Mouse (Mus musculus): ENCODE measurements around the gene Ksr1. TPM values are rescaled to one million over a fixed set of nuclear protein-coding genes. Genes with fewer than 3 reads are reported as not detected.
A peak's percentile ranks its signal among the peaks of the same experiment; 100 is the strongest.

Gene Ksr1
- polyA plus RNA-seq, 1 experiment from 2014 or later: 5.8 TPM

DNA sequence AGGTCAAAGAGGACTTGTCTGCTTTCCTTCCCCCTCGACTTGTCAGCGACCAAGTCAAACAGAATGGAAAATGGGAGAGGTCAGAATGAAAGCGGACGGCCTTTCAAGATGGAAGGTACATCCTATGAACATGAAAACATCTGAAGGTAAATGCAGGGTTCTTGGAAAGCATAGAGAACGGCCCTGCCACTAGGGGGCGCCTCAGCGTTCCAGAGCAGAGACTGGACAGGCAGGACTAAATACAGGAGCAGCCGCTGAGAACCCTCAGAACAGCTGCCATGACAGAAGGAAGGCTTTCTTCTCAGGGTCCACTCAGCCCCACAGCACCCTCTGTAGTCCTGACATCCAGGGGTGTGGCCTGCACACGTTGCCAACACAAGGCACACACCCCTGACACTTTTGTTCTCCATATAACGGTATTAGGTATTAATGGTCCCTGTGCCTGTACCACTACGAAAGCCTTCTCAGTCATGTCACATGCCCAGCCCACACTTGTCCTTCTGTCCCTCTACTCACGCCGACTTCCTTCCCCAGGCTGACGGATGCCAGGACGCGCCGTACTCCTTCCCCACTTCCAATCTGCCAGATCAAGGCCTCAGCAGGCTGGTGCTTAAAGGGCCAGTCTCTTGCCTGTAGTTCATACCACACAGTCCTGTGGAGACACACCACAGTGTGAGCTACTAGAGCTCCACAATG is 126.2 kb downstream of the Ksr1 start:
- Histone ChIP-seq H3K27me3 (ENCODE audit: control insufficient read depth, insufficient read depth, low read length) (no peaks in the 10 kb centered on the region), H3K27ac (replicated peaks; ENCODE audit: low read depth, low read length) (no peak overlapping the region), H3K4me3 (replicated peaks; ENCODE audit: low read depth, low read length) (no peak overlapping the region), H3K9ac (replicated peaks; ENCODE audit: low read length) (no peak overlapping the region), H3K4me1 (ENCODE audit: control insufficient read depth, insufficient read depth, low read length) (no peaks in the 10 kb centered on the region), H3K9me3 (ENCODE audit: control insufficient read depth, low read length) (no peaks in the 10 kb centered on the region), H3K4me2 (ENCODE audit: low read length) (no peak overlapping the region), H3K36me3 (ENCODE audit: control insufficient read depth, insufficient read depth, low read length) (peaks cover 20% of the 10 kb centered on the region)
- DNase-seq: no peak
- no peak for ATAC-seq (ENCODE audit: low FRiP score, low TSS enrichment)
- 87% methylated on average over 17 of the region's 17 CpGs for WGBS

DNA sequence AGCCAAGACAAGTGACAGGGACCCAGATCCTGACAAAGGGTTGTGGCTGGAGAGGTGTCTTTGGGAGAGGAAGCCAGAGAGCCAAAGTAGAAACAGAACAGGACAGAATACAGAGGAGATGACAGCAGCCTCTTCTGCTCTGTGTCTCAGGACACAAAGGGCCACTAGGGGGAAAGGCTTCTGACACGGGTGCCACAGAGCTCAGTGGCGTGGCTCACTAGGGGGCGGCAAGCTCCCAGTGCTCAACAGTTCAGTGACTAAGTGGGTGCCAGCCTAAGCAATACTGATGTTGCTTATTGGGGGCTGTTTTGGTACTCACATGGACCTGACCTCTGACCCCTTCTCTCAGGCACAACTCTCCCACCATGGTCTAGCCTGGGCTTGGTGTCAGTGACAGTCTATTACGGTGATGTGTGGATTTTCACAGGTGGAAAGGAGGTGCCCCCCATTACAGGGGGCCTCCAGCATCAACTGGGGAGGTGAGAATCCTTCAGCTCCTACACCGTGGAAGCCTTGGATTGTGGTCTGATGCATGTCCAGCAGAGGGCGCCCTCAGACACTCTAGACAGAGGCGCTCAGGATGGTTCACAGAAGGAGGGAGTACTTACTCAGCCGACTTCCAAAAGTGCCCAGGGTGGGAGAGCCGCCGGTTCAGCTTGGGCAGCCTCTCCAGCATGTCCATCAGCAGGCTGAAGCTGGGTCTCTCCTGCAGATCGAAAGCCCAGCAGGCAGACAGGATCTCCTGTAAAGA is 127.1 kb downstream of the Ksr1 start:
- Histone ChIP-seq H3K9me3 (ENCODE audit: control insufficient read depth, low read length) (no peaks in the 10 kb centered on the region), H3K9ac (replicated peaks; ENCODE audit: low read length) (no peak overlapping the region), H3K4me3 (replicated peaks; ENCODE audit: low read depth, low read length) (no peak overlapping the region), H3K27me3 (ENCODE audit: control insufficient read depth, insufficient read depth, low read length) (no peaks in the 10 kb centered on the region), H3K4me2 (ENCODE audit: low read length) (no peak overlapping the region), H3K4me1 (ENCODE audit: control insufficient read depth, insufficient read depth, low read length) (no peaks in the 10 kb centered on the region), H3K36me3 (ENCODE audit: control insufficient read depth, insufficient read depth, low read length) (peaks cover 20% of the 10 kb centered on the region), H3K27ac (replicated peaks; ENCODE audit: low read depth, low read length) (no peak overlapping the region)
- ATAC-seq (ENCODE audit: low FRiP score, low TSS enrichment): no peak
- peak; percentile 81 for DNase-seq
- WGBS: 50% methylated on average over 11 of the region's 11 CpGs

DNA sequence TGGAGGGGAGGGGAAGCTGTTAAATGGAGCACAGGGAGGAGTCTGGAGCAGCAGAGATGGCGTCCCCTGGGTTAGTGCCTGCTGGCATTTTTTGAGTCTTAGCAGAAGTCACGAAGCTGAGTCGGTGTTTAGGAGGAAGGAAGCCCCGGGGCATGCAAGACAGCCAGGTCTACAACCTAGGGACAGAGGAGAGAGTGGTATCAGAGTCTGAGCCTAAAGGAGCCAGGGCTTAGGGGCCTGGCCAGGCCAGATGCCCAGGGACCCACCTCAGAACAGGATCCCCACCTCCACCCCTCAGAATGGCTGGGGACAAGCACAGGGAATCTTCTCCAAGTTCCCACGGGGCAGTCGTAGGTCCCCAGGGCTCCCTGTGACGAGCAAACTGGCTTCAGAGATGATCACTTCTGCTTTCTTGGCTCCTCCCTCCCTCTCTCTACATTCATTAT is 129.0 kb downstream of the Ksr1 start:
- Histone ChIP-seq H3K4me1 (ENCODE audit: control insufficient read depth, insufficient read depth, low read length) (no peaks in the 10 kb centered on the region), H3K4me3 (replicated peaks; ENCODE audit: low read depth, low read length) (no peak overlapping the region), H3K36me3 (ENCODE audit: control insufficient read depth, insufficient read depth, low read length) (peaks cover 20% of the 10 kb centered on the region), H3K27me3 (ENCODE audit: control insufficient read depth, insufficient read depth, low read length) (no peaks in the 10 kb centered on the region), H3K4me2 (ENCODE audit: low read length) (no peak overlapping the region), H3K27ac (replicated peaks; ENCODE audit: low read depth, low read length) (no peak overlapping the region), H3K9me3 (ENCODE audit: control insufficient read depth, low read length) (no peaks in the 10 kb centered on the region), H3K9ac (replicated peaks; ENCODE audit: low read length) (no peak overlapping the region)
- DNase-seq (no peak), ATAC-seq (ENCODE audit: low FRiP score, low TSS enrichment) (no peak)
- WGBS: 79% methylated on average over 7 of the region's 7 CpGs

DNA sequence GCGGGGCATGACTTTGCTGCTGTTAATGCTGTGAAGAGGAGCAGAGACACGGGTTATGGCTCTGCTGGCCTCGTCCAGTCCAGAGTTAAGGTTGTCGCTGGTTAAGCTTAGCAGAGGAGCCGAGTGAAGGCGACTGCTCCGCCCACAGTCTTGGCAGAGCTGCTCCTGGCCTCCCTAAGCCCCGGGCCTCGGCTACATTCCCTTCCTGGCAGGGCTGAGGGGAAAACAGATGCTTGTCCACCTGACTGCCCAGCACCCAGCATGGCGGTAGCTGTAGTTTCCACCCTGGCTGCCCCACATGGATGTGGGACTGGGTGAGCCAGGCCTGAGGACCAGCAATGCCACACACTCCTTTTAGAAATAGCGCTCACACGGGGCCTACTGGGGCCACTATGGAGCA is 130.0 kb downstream of the Ksr1 start:
- no peak overlapping the region for H3K9ac ChIP-seq (replicated peaks; ENCODE audit: low read length)
- ATAC-seq (ENCODE audit: low FRiP score, low TSS enrichment) (no peak), DNase-seq (no peak)
- no peak overlapping the region for H3K4me3 ChIP-seq (replicated peaks; ENCODE audit: low read depth, low read length)
- no peak overlapping the region for H3K4me2 ChIP-seq (ENCODE audit: low read length)
- H3K27ac ChIP-seq (replicated peaks; ENCODE audit: low read depth, low read length): no peak overlapping the region
- H3K4me1 ChIP-seq (ENCODE audit: control insufficient read depth, insufficient read depth, low read length): no peaks in the 10 kb centered on the region
- 43% methylated on average over 12 of the region's 12 CpGs for WGBS
- peaks cover 20% of the 10 kb centered on the region for H3K36me3 ChIP-seq (ENCODE audit: control insufficient read depth, insufficient read depth, low read length)
- no peaks in the 10 kb centered on the region for H3K9me3 ChIP-seq (ENCODE audit: control insufficient read depth, low read length)
- no peaks in the 10 kb centered on the region for H3K27me3 ChIP-seq (ENCODE audit: control insufficient read depth, insufficient read depth, low read length)

DNA sequence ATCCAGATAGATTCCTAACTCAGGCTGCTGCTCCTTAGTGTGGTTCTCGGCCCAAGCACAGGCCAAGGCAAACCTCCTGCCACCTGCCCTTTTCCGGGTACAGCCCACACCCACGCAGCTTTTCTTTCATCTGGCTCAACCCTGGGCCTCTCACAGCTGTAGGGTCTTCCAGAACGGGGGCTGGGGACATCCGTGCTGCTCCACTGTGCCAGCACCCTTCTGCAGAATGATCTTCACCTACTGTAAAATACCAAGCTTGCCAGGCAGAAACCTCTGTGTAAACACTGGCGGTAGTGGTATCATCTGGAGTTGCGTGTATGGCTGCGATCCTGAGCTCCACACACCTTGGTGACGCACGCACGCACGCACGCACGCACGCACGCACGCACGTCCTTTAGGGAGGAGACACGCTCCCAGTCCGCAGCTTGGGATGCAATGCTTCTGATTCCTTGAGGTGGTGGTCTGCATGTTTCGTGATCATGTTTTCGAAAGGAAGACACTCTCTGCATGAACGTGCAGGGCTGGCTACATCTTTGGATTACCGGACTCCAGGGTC is 130.5 kb downstream of the Ksr1 start:
- Histone ChIP-seq H3K4me3 (replicated peaks; ENCODE audit: low read depth, low read length) (no peak overlapping the region), H3K4me2 (ENCODE audit: low read length) (no peak overlapping the region), H3K9ac (replicated peaks; ENCODE audit: low read length) (no peak overlapping the region), H3K36me3 (ENCODE audit: control insufficient read depth, insufficient read depth, low read length) (peaks cover 16% of the 10 kb centered on the region), H3K4me1 (ENCODE audit: control insufficient read depth, insufficient read depth, low read length) (no peaks in the 10 kb centered on the region), H3K27me3 (ENCODE audit: control insufficient read depth, insufficient read depth, low read length) (no peaks in the 10 kb centered on the region), H3K9me3 (ENCODE audit: control insufficient read depth, low read length) (no peaks in the 10 kb centered on the region), H3K27ac (replicated peaks; ENCODE audit: low read depth, low read length) (no peak overlapping the region)
- DNase-seq: no peak
- no peak for ATAC-seq (ENCODE audit: low FRiP score, low TSS enrichment)
- 90% methylated on average over 24 of the region's 24 CpGs for WGBS

DNA sequence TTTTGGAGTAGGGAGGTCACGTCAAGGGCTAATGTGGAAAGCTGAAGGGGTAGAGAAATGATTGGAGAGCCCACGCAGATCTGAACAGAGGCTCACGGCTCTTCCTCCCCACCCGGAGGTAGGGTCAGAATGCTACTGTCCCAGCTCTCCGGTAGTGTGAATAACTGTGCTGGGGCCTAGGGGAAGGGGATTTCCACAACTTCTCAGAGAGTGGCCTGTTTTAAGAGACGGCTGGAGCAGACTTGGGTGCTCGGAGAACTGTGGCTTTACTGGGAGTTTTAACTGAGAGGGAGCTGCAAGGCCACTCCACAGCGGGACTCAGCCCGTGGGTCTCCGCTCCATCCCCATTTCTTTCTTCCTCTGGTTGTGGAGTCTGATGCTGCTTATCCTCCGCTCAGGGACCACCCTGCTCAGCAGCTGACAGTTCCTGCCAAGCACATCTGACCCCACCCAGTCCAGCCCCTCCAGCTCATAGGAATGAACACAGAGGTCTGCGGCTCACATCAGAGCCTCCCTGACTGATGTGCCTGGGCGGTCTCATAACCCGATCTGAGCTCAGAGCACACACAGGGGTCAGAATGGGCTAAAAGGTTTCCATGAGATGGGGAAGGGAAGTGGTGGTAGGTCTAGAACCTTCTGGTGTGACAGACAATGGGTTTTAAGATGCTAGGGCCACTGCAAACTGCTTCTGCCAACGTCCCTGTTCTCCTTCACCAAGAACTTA is 131.4 kb downstream of the Ksr1 start:
- 72% methylated on average over 15 of the region's 15 CpGs for WGBS

DNA sequence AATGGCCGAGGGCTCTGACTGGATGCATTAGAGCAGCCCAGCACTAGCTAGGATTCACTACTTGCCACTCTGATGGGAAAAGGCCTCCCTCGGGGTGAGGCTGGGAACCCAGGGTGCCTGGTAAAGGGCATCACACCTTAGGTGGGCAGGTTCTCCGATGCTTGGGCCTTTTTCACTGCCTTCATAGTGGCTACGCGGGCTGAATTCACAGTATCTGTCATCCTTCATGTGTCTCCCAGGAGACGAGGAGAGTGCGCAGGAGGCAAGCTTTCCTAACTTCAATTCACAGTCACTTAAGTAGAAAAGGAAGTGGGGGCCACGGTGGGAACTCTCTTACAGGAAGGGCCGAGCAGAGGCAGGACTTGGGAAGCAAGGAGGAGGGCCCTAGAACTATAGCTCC is 132.4 kb downstream of the Ksr1 start:
- Histone ChIP-seq H3K4me2 (ENCODE audit: low read length) (no peak overlapping the region), H3K27me3 (ENCODE audit: control insufficient read depth, insufficient read depth, low read length) (no peaks in the 10 kb centered on the region), H3K27ac (replicated peaks; ENCODE audit: low read depth, low read length) (no peak overlapping the region), H3K9me3 (ENCODE audit: control insufficient read depth, low read length) (no peaks in the 10 kb centered on the region), H3K4me1 (ENCODE audit: control insufficient read depth, insufficient read depth, low read length) (no peaks in the 10 kb centered on the region), H3K36me3 (ENCODE audit: control insufficient read depth, insufficient read depth, low read length) (peaks cover 5% of the 10 kb centered on the region; the same call in 1 of the 2 replicates), H3K4me3 (replicated peaks; ENCODE audit: low read depth, low read length) (no peak overlapping the region), H3K9ac (replicated peaks; ENCODE audit: low read length) (no peak overlapping the region)
- ATAC-seq (ENCODE audit: low FRiP score, low TSS enrichment) (no peak), DNase-seq (no peak)
- 66% methylated on average over 9 of the region's 9 CpGs for WGBS

More for the DNA sequence above, 131.4 kb downstream of the Ksr1 start:
- Histone ChIP-seq H3K9me3 (ENCODE audit: control insufficient read depth, low read length) (no peaks in the 10 kb centered on the region), H3K4me1 (ENCODE audit: control insufficient read depth, insufficient read depth, low read length) (no peaks in the 10 kb centered on the region), H3K4me2 (ENCODE audit: low read length) (no peak overlapping the region), H3K27me3 (ENCODE audit: control insufficient read depth, insufficient read depth, low read length) (no peaks in the 10 kb centered on the region), H3K36me3 (ENCODE audit: control insufficient read depth, insufficient read depth, low read length) (peaks cover 11% of the 10 kb centered on the region; the same call in 1 of the 2 replicates), H3K27ac (replicated peaks; ENCODE audit: low read depth, low read length) (no peak overlapping the region), H3K4me3 (replicated peaks; ENCODE audit: low read depth, low read length) (no peak overlapping the region), H3K9ac (replicated peaks; ENCODE audit: low read length) (no peak overlapping the region)
- ATAC-seq (ENCODE audit: low FRiP score, low TSS enrichment) (no peak), DNase-seq (no peak)

DNA sequence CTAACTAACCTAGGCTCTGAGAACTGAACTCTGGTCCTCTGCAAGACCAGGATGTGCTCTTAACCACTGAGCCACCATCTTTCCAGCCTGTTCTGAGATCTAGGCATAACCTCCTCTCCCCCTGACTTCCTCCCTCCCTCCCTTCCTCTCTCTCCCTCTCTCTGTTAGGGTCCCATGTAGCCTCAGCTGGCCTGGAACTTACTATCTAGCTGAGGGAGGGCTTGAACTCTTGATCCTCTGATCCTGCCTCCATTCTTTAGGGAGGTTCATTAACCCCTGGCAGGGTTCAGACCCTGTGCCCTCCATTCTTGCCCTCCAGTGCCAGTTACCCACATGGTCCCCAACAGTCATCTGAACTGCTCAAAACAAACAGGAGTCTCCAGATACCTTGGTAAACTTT is 133.2 kb downstream of the Ksr1 start:
- H3K4me2 ChIP-seq (ENCODE audit: low read length): no peak overlapping the region
- H3K4me3 ChIP-seq (replicated peaks; ENCODE audit: low read depth, low read length): no peak overlapping the region
- no peak overlapping the region for H3K27ac ChIP-seq (replicated peaks; ENCODE audit: low read depth, low read length)
- no peak for DNase-seq
- peaks cover 5% of the 10 kb centered on the region; the same call in 1 of the 2 replicates for H3K36me3 ChIP-seq (ENCODE audit: control insufficient read depth, insufficient read depth, low read length)
- no peak for ATAC-seq (ENCODE audit: low FRiP score, low TSS enrichment)
- no peaks in the 10 kb centered on the region for H3K4me1 ChIP-seq (ENCODE audit: control insufficient read depth, insufficient read depth, low read length)
- H3K27me3 ChIP-seq (ENCODE audit: control insufficient read depth, insufficient read depth, low read length): no peaks in the 10 kb centered on the region
- H3K9ac ChIP-seq (replicated peaks; ENCODE audit: low read length): no peak overlapping the region
- no peaks in the 10 kb centered on the region for H3K9me3 ChIP-seq (ENCODE audit: control insufficient read depth, low read length)
